Mouse (Mus musculus) E14TG2a.4 (cell line): ENCODE data around the gene Traf1.

Experiments
- H3K27me3 ChIP-seq: 2 replicates; pipeline ENCODE4 v1.6.1; 2014; ENCODE audit warnings: low read length, control low read depth; ENCODE audit not compliant: insufficient read depth
- H3K36me3 ChIP-seq: 2 replicates; pipeline ENCODE4 v1.6.1; 2014; ENCODE audit warnings: low read length, control low read depth; ENCODE audit not compliant: insufficient read depth
- H3K4me1 ChIP-seq: replicated peaks from 2 replicates; pipeline ENCODE4 v1.6.1; 2014; ENCODE audit warnings: low read depth, low read length, control low read depth
- H3K4me3 ChIP-seq: replicated peaks from 2 replicates; pipeline ENCODE4 v1.5.1; 2014; ENCODE audit warnings: mild to moderate bottlenecking, low read length
- H3K9me3 ChIP-seq: 2 replicates; pipeline ENCODE4 v1.6.1; 2014; ENCODE audit warnings: low read length, control low read depth
- CTCF ChIP-seq: conservative IDR thresholded peaks from 2 replicates; pipeline ENCODE4 v1.5.1; 2014; ENCODE audit warnings: low read length
- NANOG ChIP-seq: IDR thresholded peaks from 2 replicates; pipeline ENCODE4 v1.6.1; 2014; ENCODE audit warnings: borderline replicate concordance, low read length, mixed read lengths
- POU5F1 ChIP-seq: IDR thresholded peaks from 2 replicates; pipeline ENCODE4 v1.6.1; 2014; ENCODE audit warnings: low read length, borderline replicate concordance

Traf1 gene

DNA sequence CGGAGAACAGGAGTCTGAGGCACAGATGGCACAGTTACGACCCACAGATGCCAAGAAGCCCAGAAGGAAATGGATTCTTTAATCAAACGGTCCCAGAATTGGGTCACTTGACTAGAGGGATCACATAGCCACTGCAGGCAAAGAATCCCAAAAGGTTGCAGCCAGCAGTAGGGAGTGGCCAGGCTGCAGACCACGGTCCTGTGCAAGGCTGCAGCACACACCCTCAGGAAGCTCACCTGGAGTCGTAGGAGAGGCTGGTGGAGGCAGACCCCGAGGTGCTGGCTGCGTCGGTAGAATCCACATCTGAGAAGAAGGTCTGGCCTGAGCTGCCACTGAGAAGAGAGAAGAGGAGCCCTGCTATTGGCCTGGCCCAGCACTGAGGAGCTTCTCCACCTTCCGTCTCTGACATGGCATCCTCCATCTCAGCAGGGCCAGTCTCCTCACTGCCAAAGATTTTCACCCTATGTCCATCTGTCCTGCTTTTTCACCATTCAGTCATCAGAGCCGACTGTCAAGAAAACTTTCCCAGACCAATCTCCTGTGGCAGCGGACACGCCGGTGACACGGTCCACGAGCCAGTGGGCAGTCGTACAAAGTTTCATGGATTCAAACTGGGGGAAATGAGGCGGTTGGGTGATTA, 64.6 kb downstream of the Traf1 start:
- Histone ChIP-seq H3K27me3 (peaks cover 8% of the 10 kb centered on the region; the same call in 1 of the 2 replicates), H3K36me3 (peaks cover 9% of the 10 kb centered on the region; the same call in 1 of the 2 replicates), H3K4me1 (peaks cover 35% of the 10 kb centered on the region), H3K9me3 (no peaks in the 10 kb centered on the region), H3K4me3 (no peak overlapping the region)
- TF ChIP-seq NANOG (no peak), POU5F1 (no peak), CTCF (no peak)

DNA sequence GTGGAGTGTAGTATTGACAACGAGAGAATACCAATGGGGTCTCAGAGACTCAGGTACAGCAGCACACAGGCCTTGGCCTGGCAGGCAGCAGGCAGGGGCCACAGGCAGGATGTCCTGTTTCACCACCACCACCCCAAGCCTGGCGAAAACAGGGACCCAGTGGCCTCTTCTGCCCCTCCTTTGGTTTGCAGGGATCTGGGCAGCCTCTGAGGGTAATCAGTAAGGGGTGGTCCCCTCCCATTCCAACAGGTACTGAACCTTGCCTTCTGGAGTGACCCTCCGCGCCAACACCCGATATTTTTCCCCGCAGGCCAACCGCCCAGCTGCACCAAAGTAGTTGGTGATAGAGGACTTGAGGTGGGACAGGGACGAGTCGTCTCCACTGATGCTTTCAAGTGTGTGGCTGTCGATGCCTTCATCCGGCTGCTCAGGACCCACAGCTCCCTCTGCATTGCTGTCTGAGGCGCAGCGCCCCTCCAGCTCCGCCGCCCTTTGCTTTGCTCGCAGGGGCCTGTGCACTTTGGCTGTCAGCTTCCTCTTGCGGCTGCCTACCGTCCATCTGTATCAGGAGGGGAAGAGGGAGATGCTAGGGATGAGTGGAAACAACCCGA, 66.0 kb downstream of the Traf1 start:
- peaks cover 8% of the 10 kb centered on the region; the same call in 1 of the 2 replicates for H3K27me3 ChIP-seq
- H3K36me3 ChIP-seq = peaks cover 9% of the 10 kb centered on the region; the same call in 1 of the 2 replicates
- H3K4me3 ChIP-seq = peak overlapping the region; percentile 68
- TF ChIP-seq CTCF (no peak), NANOG (no peak), POU5F1 (no peak)
- peaks cover 35% of the 10 kb centered on the region for H3K4me1 ChIP-seq
- H3K9me3 ChIP-seq = no peaks in the 10 kb centered on the region

DNA sequence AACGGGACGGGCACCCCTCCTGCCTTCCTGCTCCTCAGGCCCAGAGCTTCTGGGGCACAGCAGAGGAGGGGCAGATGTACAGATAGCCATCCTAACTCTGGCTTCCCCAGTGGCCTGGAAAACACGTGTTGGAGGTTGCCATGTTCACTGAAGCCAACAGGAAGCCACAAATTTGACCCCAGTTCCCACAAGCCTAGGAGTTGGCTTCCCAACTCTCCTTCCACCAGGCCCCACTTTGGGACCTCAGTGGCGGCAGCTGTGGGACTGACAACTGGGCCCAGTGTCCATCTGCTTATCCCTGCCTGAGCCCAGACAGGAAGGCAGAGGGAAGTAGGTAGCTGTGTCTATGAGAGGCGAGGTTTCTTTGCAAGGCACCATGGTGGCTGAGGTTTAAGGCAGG, 67.6 kb downstream of the Traf1 start:
- no peaks in the 10 kb centered on the region for H3K9me3 ChIP-seq
- peaks cover 32% of the 10 kb centered on the region for H3K4me1 ChIP-seq
- H3K36me3 ChIP-seq = peaks cover 5% of the 10 kb centered on the region; the same call in 1 of the 2 replicates
- H3K4me3 ChIP-seq = no peak overlapping the region
- TF ChIP-seq CTCF (no peak), POU5F1 (no peak), NANOG (no peak)
- 0 out of 2 replicates have a peak, but pooled peaks cover 4% of the 10 kb centered on the region for H3K27me3 ChIP-seq
